Mouse (Mus musculus): ENCODE measurements around the gene Stk24. TPM values are rescaled to one million over a fixed set of nuclear protein-coding genes. Genes with fewer than 3 reads are reported as not detected.

The Stk24 gene
- polyA plus RNA-seq, 1 experiment from 2014 or later: 30.6 TPM

- Histone ChIP-seq H3K9ac (replicated peaks; ENCODE audit: low read depth) (no peak overlapping the region), H3K4me2 (replicated peaks; ENCODE audit: low read depth, low read length) (no peak overlapping the region), H3K36me3 (ENCODE audit: insufficient read depth, low read length) (no peaks in the 10 kb centered on the region), H3K27ac (ENCODE audit: low read length) (no peak overlapping the region), H3K4me3 (ENCODE audit: low read depth, low read length) (no peak overlapping the region), H3K4me1 (ENCODE audit: insufficient read depth, low read depth, low read length) (peaks cover 7% of the 10 kb centered on the region), H3K9me3 (ENCODE audit: low read length) (no peaks in the 10 kb centered on the region), H3K27me3 (replicated peaks; ENCODE audit: insufficient read depth, low read length) (no peaks in the 10 kb centered on the region)
- ATAC-seq (no peak), DNase-seq (ENCODE audit: low spot score) (no peak)
- no peak for TF ChIP-seq CTCF (IDR thresholded peaks at IDR 0.05)
- no peak for TF ChIP-seq EP300 (IDR thresholded peaks at IDR 0.05)
- WGBS: 85% methylated on average over 3 of the region's 3 CpGs
These were observed 62.5 kb downstream of the Stk24 start for GRCm38 (mm10) chr14:121317312-121317671.

- 56% methylated on average over 13 of the region's 13 CpGs for WGBS
- ATAC-seq: no peak
- H3K4me2 ChIP-seq (replicated peaks; ENCODE audit: low read depth, low read length): no peak overlapping the region
- no peaks in the 10 kb centered on the region for H3K36me3 ChIP-seq (ENCODE audit: insufficient read depth, low read length)
- no peaks in the 10 kb centered on the region for H3K9me3 ChIP-seq (ENCODE audit: low read length)
- TF ChIP-seq EP300 (IDR thresholded peaks at IDR 0.05): no peak
- no peak for TF ChIP-seq CTCF (IDR thresholded peaks at IDR 0.05)
- no peak overlapping the region for H3K9ac ChIP-seq (replicated peaks; ENCODE audit: low read depth)
- DNase-seq (ENCODE audit: low spot score): no peak
- no peak overlapping the region for H3K4me3 ChIP-seq (ENCODE audit: low read depth, low read length)
- H3K4me1 ChIP-seq (ENCODE audit: insufficient read depth, low read depth, low read length): peaks cover 7% of the 10 kb centered on the region
- no peak overlapping the region for H3K27ac ChIP-seq (ENCODE audit: low read length)
- no peaks in the 10 kb centered on the region for H3K27me3 ChIP-seq (replicated peaks; ENCODE audit: insufficient read depth, low read length)
These were observed 63.0 kb downstream of the Stk24 start for GRCm38 (mm10) chr14:121316631-121317311.

GRCm38 (mm10) chr14:121316136-121316535, 63.7 kb downstream of the Stk24 start:
- no peak overlapping the region for H3K4me2 ChIP-seq (replicated peaks; ENCODE audit: low read depth, low read length)
- TF ChIP-seq CTCF (IDR thresholded peaks at IDR 0.05): no peak
- TF ChIP-seq EP300 (IDR thresholded peaks at IDR 0.05): no peak
- H3K9me3 ChIP-seq (ENCODE audit: low read length): no peaks in the 10 kb centered on the region
- ATAC-seq (no peak), DNase-seq (ENCODE audit: low spot score) (no peak)
- 72% methylated on average over 5 of the region's 5 CpGs for WGBS
- no peak overlapping the region for H3K9ac ChIP-seq (replicated peaks; ENCODE audit: low read depth)
- H3K36me3 ChIP-seq (ENCODE audit: insufficient read depth, low read length): no peaks in the 10 kb centered on the region
- H3K4me1 ChIP-seq (ENCODE audit: insufficient read depth, low read depth, low read length): peaks cover 7% of the 10 kb centered on the region
- H3K27ac ChIP-seq (ENCODE audit: low read length): no peak overlapping the region
- no peak overlapping the region for H3K4me3 ChIP-seq (ENCODE audit: low read depth, low read length)
- H3K27me3 ChIP-seq (replicated peaks; ENCODE audit: insufficient read depth, low read length): no peaks in the 10 kb centered on the region

GRCm38 (mm10) chr14:121314934-121315333, 64.9 kb downstream of the Stk24 start:
- Histone ChIP-seq H3K27ac (ENCODE audit: low read length) (no peak overlapping the region), H3K4me3 (ENCODE audit: low read depth, low read length) (no peak overlapping the region), H3K27me3 (replicated peaks; ENCODE audit: insufficient read depth, low read length) (no peaks in the 10 kb centered on the region), H3K4me1 (ENCODE audit: insufficient read depth, low read depth, low read length) (peaks cover 11% of the 10 kb centered on the region), H3K9me3 (ENCODE audit: low read length) (no peaks in the 10 kb centered on the region), H3K36me3 (ENCODE audit: insufficient read depth, low read length) (no peaks in the 10 kb centered on the region), H3K4me2 (replicated peaks; ENCODE audit: low read depth, low read length) (no peak overlapping the region), H3K9ac (replicated peaks; ENCODE audit: low read depth) (no peak overlapping the region)
- TF ChIP-seq CTCF (IDR thresholded peaks at IDR 0.05): no peak
- no peak for TF ChIP-seq EP300 (IDR thresholded peaks at IDR 0.05)
- DNase-seq (ENCODE audit: low spot score): no peak
- 38% methylated on average over 3 of the region's 3 CpGs for WGBS
- no peak for ATAC-seq

GRCm38 (mm10) chr14:121313283-121313682, 66.5 kb downstream of the Stk24 start:
- H3K4me2 ChIP-seq (replicated peaks; ENCODE audit: low read depth, low read length): no peak overlapping the region
- H3K4me3 ChIP-seq (ENCODE audit: low read depth, low read length): no peak overlapping the region
- TF ChIP-seq EP300 (IDR thresholded peaks at IDR 0.05): no peak
- TF ChIP-seq CTCF (IDR thresholded peaks at IDR 0.05): no peak
- ATAC-seq (no peak), DNase-seq (ENCODE audit: low spot score) (no peak)
- WGBS: 87% methylated on average over 10 of the region's 10 CpGs
- no peaks in the 10 kb centered on the region for H3K9me3 ChIP-seq (ENCODE audit: low read length)
- no peaks in the 10 kb centered on the region for H3K36me3 ChIP-seq (ENCODE audit: insufficient read depth, low read length)
- no peak overlapping the region for H3K9ac ChIP-seq (replicated peaks; ENCODE audit: low read depth)
- H3K4me1 ChIP-seq (ENCODE audit: insufficient read depth, low read depth, low read length): peaks cover 12% of the 10 kb centered on the region
- no peaks in the 10 kb centered on the region for H3K27me3 ChIP-seq (replicated peaks; ENCODE audit: insufficient read depth, low read length)
- H3K27ac ChIP-seq (ENCODE audit: low read length): no peak overlapping the region

GRCm38 (mm10) chr14:121311083-121311482, 68.7 kb downstream of the Stk24 start:
- DNase-seq (ENCODE audit: low spot score): no peak
- no peaks in the 10 kb centered on the region for H3K27me3 ChIP-seq (replicated peaks; ENCODE audit: insufficient read depth, low read length)
- no peak overlapping the region for H3K27ac ChIP-seq (ENCODE audit: low read length)
- no peaks in the 10 kb centered on the region for H3K9me3 ChIP-seq (ENCODE audit: low read length)
- H3K9ac ChIP-seq (replicated peaks; ENCODE audit: low read depth): no peak overlapping the region
- no peak overlapping the region for H3K4me3 ChIP-seq (ENCODE audit: low read depth, low read length)
- peaks cover 12% of the 10 kb centered on the region for H3K4me1 ChIP-seq (ENCODE audit: insufficient read depth, low read depth, low read length)
- no peaks in the 10 kb centered on the region for H3K36me3 ChIP-seq (ENCODE audit: insufficient read depth, low read length)
- no peak for TF ChIP-seq EP300 (IDR thresholded peaks at IDR 0.05)
- TF ChIP-seq CTCF (IDR thresholded peaks at IDR 0.05): no peak
- WGBS: 64% methylated on average over 2 of the region's 2 CpGs
- ATAC-seq: no peak
- H3K4me2 ChIP-seq (replicated peaks; ENCODE audit: low read depth, low read length): no peak overlapping the region
